Mouse (Mus musculus): ENCODE data around the gene Sox13.

DNA sequence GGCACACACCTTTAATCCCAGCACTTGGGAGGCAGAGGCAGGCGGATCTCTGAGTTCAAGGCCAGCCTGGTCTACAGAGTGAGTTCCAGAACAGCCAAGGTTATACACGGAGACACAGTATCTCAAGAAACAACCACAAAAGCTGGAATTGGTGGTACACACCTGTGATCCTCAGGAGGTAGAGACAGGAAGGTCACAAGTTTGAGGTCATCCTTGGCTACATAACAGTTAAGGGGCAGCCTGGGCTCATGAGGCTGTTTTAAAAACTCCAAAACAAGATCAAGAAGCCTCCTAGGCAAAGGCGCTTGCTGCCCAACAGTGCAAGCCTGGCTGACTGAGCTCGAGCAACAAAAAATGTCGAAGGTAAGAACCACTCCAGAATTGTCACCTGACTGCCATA, 27.5 kb downstream of the Sox13 start:
- TF ChIP-seq CTCF (IDR thresholded peaks at IDR 0.05; ENCODE audit: control insufficient read depth, insufficient read depth, insufficient replicate concordance, low read depth, low read length) = no peak
- TF ChIP-seq POLR2A (IDR thresholded peaks at IDR 0.05; ENCODE audit: control insufficient read depth, low read depth, low read length) = no peak

All from testis, adult 2 months (tissue).